Mouse (Mus musculus): ENCODE measurements around the gene Dguok. TPM values are rescaled to one million over a fixed set of nuclear protein-coding genes. Genes with fewer than 3 reads are reported as not detected.

Gene Dguok
- polyA plus RNA-seq, 1 experiment from 2014 or later, result 69.7 TPM

DNA sequence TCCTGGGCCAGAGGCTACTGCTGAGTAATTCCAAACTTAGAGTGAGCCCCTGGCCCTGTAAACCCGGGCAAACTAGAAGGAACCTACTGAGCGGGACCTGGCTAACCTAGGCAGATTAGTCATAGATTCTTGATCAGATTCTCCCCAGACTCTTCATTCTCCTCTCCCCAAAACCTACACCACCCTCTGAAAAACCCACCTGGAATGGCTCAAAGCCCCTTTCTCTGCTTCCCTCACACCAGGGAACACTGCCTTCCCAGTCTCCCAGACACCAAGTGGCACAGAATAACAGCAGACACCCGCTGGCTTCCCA is 66.6 kb downstream of the Dguok start:
- peak overlapping the region; percentile 12; the same call in 1 of the 2 replicates for H3K27ac ChIP-seq (ENCODE audit: low read depth)

DNA sequence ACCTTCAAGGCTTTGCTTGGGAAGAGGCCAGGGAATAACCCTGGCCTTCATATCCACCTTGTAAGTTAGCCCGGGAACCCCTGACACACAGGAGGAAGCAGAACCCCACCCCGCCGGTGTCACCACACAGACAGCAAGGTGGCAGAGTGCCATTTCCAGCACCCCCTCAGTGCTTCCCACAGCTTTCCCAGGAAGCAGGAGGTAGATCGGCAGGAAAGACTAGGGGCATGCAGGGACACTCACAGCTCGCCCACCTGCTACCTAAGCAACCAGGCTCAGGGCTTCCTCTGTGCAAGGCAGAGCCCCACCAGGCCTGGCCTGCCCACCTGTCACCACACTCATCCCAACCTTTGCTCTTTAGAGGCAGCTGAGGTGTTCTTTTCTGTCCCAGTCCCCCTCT is 67.0 kb downstream of the Dguok start:
- TF ChIP-seq CTCF (IDR thresholded peaks at IDR 0.05; ENCODE audit: low read depth), result no peak
- ATAC-seq (ENCODE audit: insufficient read depth) (no peak), DNase-seq (no peak)
- 56% methylated on average over 5 of the region's 5 CpGs for WGBS
- peak overlapping the region; percentile 12; the same call in 1 of the 2 replicates for H3K27ac ChIP-seq (ENCODE audit: low read depth)
- no peaks in the 10 kb centered on the region for H3K9me3 ChIP-seq (ENCODE audit: low read depth, low read length)
- H3K4me3 ChIP-seq (ENCODE audit: low read depth, low read length), result peak overlapping the region; percentile 68
- peaks cover 47% of the 10 kb centered on the region for H3K4me1 ChIP-seq (ENCODE audit: insufficient read depth)
- no peaks in the 10 kb centered on the region for H3K27me3 ChIP-seq (ENCODE audit: insufficient read depth, low read length)
- H3K4me2 ChIP-seq, result peak overlapping the region; percentile 88
- peak overlapping the region; percentile 71; the same call in 1 of the 2 replicates for H3K9ac ChIP-seq
- H3K36me3 ChIP-seq (ENCODE audit: insufficient read depth), result peaks cover 22% of the 10 kb centered on the region; the same call in 1 of the 2 replicates

More for the DNA sequence above, 66.6 kb downstream of the Dguok start:
- Histone ChIP-seq H3K27me3 (ENCODE audit: insufficient read depth, low read length) (no peaks in the 10 kb centered on the region), H3K9me3 (ENCODE audit: low read depth, low read length) (no peaks in the 10 kb centered on the region), H3K4me1 (ENCODE audit: insufficient read depth) (peaks cover 48% of the 10 kb centered on the region), H3K9ac (peak overlapping the region; percentile 71; the same call in 1 of the 2 replicates), H3K4me2 (peak overlapping the region; percentile 88), H3K36me3 (ENCODE audit: insufficient read depth) (peaks cover 25% of the 10 kb centered on the region; the same call in 1 of the 2 replicates), H3K4me3 (ENCODE audit: low read depth, low read length) (peak overlapping the region; percentile 68)
- ATAC-seq (ENCODE audit: insufficient read depth) (no peak), DNase-seq (no peak)
- no peak for TF ChIP-seq CTCF (IDR thresholded peaks at IDR 0.05; ENCODE audit: low read depth)
- 33% methylated on average over 3 of the region's 3 CpGs for WGBS

DNA sequence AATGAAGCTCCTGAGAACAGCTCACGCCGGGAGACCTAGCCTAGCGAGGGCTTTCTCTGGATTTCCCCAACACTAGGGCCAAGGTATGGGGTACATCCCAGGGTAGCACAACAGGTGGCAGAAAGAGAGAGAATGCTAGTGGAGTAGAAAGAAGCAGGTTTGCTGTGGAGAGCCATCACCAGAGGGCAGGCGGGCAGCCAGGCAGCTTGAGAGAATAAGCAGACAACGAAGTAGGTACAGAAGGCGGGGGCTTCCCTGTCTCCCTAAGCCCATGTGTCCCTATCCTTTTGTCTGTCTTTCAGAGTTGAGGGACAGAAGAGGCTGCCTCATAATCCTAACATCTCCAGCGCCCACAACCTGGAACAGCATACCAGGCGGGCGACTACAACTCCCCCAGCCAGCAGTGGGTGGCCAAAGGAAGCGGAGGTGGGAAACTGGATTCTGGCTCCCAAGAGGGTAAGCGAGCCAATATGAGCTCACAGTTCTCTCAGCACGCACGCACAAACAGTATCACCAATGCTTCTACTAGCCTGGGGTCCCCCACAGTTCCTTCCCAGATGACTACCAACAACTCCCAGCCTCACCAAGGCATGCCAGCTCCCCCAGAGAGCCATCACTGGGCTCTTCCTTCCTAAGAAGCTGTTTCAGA is 67.5 kb downstream of the Dguok start:
- no peak for TF ChIP-seq CTCF (IDR thresholded peaks at IDR 0.05; ENCODE audit: low read depth)
- Histone ChIP-seq H3K9me3 (ENCODE audit: low read depth, low read length) (no peaks in the 10 kb centered on the region), H3K36me3 (ENCODE audit: insufficient read depth) (peaks cover 20% of the 10 kb centered on the region; the same call in 1 of the 2 replicates), H3K27me3 (ENCODE audit: insufficient read depth, low read length) (no peaks in the 10 kb centered on the region), H3K4me1 (ENCODE audit: insufficient read depth) (peaks cover 42% of the 10 kb centered on the region), H3K4me3 (ENCODE audit: low read depth, low read length) (no peak overlapping the region), H3K27ac (ENCODE audit: low read depth) (no peak overlapping the region), H3K9ac (no peak overlapping the region), H3K4me2 (peak overlapping the region; percentile 88; the same call in 1 of the 2 replicates)
- DNase-seq, result no peak
- 83% methylated on average over 13 of the region's 13 CpGs for WGBS
- no peak for ATAC-seq (ENCODE audit: insufficient read depth)

DNA sequence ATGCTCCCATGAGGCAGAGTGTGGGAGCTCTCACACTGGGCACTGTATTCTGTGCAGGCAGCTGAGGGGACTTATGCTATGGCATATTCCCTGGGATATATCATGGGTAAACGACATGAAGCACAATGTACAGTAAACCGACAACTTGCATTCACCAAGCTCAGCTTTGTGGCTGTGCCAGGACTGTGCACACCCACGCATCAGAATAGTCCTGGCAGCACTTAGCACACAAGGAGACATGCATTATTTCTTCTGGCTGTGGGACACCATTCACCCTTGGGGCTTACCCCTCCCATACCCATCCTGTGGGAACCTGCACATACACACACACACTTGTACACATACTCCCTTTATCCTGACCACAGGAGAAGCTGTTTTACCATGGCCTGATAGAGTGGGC is 68.2 kb downstream of the Dguok start:
- Histone ChIP-seq H3K9me3 (ENCODE audit: low read depth, low read length) (no peaks in the 10 kb centered on the region), H3K27me3 (ENCODE audit: insufficient read depth, low read length) (no peaks in the 10 kb centered on the region), H3K4me3 (ENCODE audit: low read depth, low read length) (no peak overlapping the region), H3K27ac (ENCODE audit: low read depth) (no peak overlapping the region), H3K4me1 (ENCODE audit: insufficient read depth) (peaks cover 41% of the 10 kb centered on the region), H3K36me3 (ENCODE audit: insufficient read depth) (peaks cover 27% of the 10 kb centered on the region), H3K9ac (no peak overlapping the region), H3K4me2 (no peak overlapping the region; the same call in 1 of the 2 replicates)
- ATAC-seq (ENCODE audit: insufficient read depth) (no peak), DNase-seq (no peak)
- no peak for TF ChIP-seq CTCF (IDR thresholded peaks at IDR 0.05; ENCODE audit: low read depth)
- 83% methylated on average over 3 of the region's 3 CpGs for WGBS

DNA sequence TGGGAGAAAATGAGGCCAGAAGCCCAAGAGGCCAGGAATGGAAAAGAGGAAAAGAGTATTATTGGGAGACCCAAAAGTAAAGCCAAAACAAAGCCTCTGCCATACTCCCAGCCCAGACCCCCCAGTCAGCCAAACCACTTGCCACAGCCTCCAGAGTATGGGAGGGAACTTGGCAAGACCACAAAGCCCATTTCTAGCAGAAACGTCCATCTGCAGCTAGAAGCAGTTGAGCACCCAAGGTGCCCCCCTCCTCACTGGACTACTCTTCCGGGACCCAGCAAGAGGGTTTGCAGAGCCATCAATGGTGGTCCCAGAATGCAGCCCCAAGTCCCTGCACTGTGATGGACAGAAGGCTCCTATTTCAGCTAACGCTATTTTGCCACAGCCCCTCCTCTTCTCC is 69.0 kb downstream of the Dguok start:
- 51% methylated on average over 3 of the region's 3 CpGs for WGBS
- H3K27me3 ChIP-seq (ENCODE audit: insufficient read depth, low read length), result no peaks in the 10 kb centered on the region

DNA sequence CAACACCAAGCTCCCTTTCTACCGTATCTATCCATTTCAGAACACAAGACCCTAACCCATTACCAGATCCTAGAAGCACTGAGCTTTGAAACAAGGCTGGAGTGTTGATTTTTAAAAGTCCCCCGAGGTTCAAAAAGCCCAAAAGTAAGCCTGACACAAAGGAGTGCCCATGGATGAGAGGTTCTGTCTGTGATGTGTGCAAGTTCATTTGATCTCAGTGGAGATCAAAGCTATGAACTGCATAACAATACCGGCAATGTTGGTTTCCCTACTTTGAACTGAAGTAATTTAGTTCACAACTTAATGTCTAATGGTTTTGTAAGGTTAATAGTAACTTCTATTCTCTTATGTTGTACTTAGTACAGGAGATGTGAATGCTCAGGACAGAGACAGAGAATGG is 69.5 kb downstream of the Dguok start:
- no peak for DNase-seq
- no peak for ATAC-seq (ENCODE audit: insufficient read depth)
- Histone ChIP-seq H3K27ac (ENCODE audit: low read depth) (no peak overlapping the region), H3K9me3 (ENCODE audit: low read depth, low read length) (no peaks in the 10 kb centered on the region), H3K4me2 (no peak overlapping the region), H3K4me3 (ENCODE audit: low read depth, low read length) (no peak overlapping the region), H3K9ac (no peak overlapping the region), H3K27me3 (ENCODE audit: insufficient read depth, low read length) (no peaks in the 10 kb centered on the region), H3K36me3 (ENCODE audit: insufficient read depth) (peaks cover 35% of the 10 kb centered on the region), H3K4me1 (ENCODE audit: insufficient read depth) (peaks cover 27% of the 10 kb centered on the region)
- TF ChIP-seq CTCF (IDR thresholded peaks at IDR 0.05; ENCODE audit: low read depth), result no peak
- 85% methylated on average over 3 of the region's 3 CpGs for WGBS

More for the DNA sequence above, 69.0 kb downstream of the Dguok start:
- no peak for TF ChIP-seq CTCF (IDR thresholded peaks at IDR 0.05; ENCODE audit: low read depth)
- H3K36me3 ChIP-seq (ENCODE audit: insufficient read depth), result peaks cover 29% of the 10 kb centered on the region
- ATAC-seq (ENCODE audit: insufficient read depth), result no peak
- no peak for DNase-seq
- H3K4me3 ChIP-seq (ENCODE audit: low read depth, low read length), result no peak overlapping the region
- H3K9me3 ChIP-seq (ENCODE audit: low read depth, low read length), result no peaks in the 10 kb centered on the region
- H3K4me1 ChIP-seq (ENCODE audit: insufficient read depth), result peaks cover 33% of the 10 kb centered on the region
- H3K9ac ChIP-seq, result no peak overlapping the region
- no peak overlapping the region for H3K4me2 ChIP-seq
- H3K27ac ChIP-seq (ENCODE audit: low read depth), result no peak overlapping the region

DNA sequence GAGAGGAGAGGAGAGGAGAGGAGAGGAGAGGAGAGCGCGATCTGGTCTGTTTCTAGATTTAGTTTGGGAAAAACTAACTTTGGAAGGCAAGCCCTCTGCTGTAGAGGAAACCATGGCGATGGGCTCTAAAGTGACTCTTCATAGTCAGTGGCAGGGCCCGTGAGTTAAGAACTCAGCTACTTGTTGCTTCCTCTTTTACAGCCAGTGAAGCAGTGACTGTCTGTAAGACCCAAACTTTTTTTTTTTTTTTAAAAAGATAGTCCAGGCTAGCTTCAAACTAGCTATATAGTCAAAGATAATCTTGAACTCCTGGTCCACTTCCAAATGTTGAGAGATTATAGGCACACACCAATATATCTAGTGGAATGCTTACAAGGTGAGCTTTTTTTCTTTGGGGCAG is 70.2 kb downstream of the Dguok start:
- H3K36me3 ChIP-seq (ENCODE audit: insufficient read depth), result peaks cover 35% of the 10 kb centered on the region
- ATAC-seq (ENCODE audit: insufficient read depth) (no peak), DNase-seq (no peak)
- H3K4me2 ChIP-seq, result no peak overlapping the region
- 65% methylated on average over 4 of the region's 4 CpGs for WGBS
- H3K4me1 ChIP-seq (ENCODE audit: insufficient read depth), result peaks cover 23% of the 10 kb centered on the region
- no peaks in the 10 kb centered on the region for H3K27me3 ChIP-seq (ENCODE audit: insufficient read depth, low read length)
- H3K4me3 ChIP-seq (ENCODE audit: low read depth, low read length), result no peak overlapping the region
- H3K9me3 ChIP-seq (ENCODE audit: low read depth, low read length), result no peaks in the 10 kb centered on the region
- no peak overlapping the region for H3K27ac ChIP-seq (ENCODE audit: low read depth)
- no peak for TF ChIP-seq CTCF (IDR thresholded peaks at IDR 0.05; ENCODE audit: low read depth)
- no peak overlapping the region for H3K9ac ChIP-seq
